Mouse (Mus musculus) neural tube, embryonic 14.5 days (tissue): ENCODE results near the gene Mpi. TPM values are rescaled to one million over a fixed set of nuclear protein-coding genes. Genes with fewer than 3 reads are reported as not detected.

Experiments used
- polyA plus RNA-seq: library from polyadenylated mRNA; unstranded; fragments of >200 nt; fragmentation: Nextera tagmentation; extraction: Ambion mirVana; gene quantifications from 2 replicates; pipeline ENCODE4 v1.2.1, GENCODE M21; 2014

Mpi gene
- polyA plus RNA-seq, 1 experiment from 2014 or later: 62.1 TPM

Other genes with a start within 250 kb of the Mpi start
- 20.3 and 21.7 TPM in 2 replicates for gene Ppcdc, start 112.6 kb downstream of the Mpi start, polyA plus RNA-seq
- gene Scamp5, start 84.7 kb downstream of the Mpi start, polyA plus RNA-seq: 61.3 and 73.7 TPM in 2 replicates
- 21.5 and 25.8 TPM in 2 replicates for gene Rpp25, start 48.7 kb downstream of the Mpi start, polyA plus RNA-seq
- 936 and 1,022 TPM in 2 replicates for gene Cox5a, start 31.5 kb downstream of the Mpi start, polyA plus RNA-seq
- gene Fam219b, start 15.2 kb downstream of the Mpi start, polyA plus RNA-seq: 23.7 and 24.0 TPM in 2 replicates
- gene Scamp2, start 8.2 kb upstream of the Mpi start, polyA plus RNA-seq: 46.1 and 48.9 TPM in 2 replicates
- 26.1 and 28.4 TPM in 2 replicates for gene Ulk3, start 36.7 kb upstream of the Mpi start, polyA plus RNA-seq
- gene Cplx3, start 53.5 kb upstream of the Mpi start, polyA plus RNA-seq: 0.13 TPM in 1 of 2 replicates, not detected in the other
- not detected in 2 replicates for gene Lman1l, start 68.0 kb upstream of the Mpi start, polyA plus RNA-seq
- gene Csk, start 100.9 kb upstream of the Mpi start, polyA plus RNA-seq: 33.4 and 46.2 TPM in 2 replicates
- not detected in 2 replicates for gene Cyp1a2, start 130.9 kb upstream of the Mpi start, polyA plus RNA-seq
- 0.09 and 0.13 TPM in 2 replicates for gene Cyp1a1, start 135.2 kb upstream of the Mpi start, polyA plus RNA-seq
- 21.9 and 26.3 TPM in 2 replicates for gene Edc3, start 155.8 kb upstream of the Mpi start, polyA plus RNA-seq
- gene Clk3, start 213.1 kb upstream of the Mpi start, polyA plus RNA-seq: 58.5 and 64.6 TPM in 2 replicates